Mouse (Mus musculus) central nervous system, embryonic 18 days (tissue): ENCODE results near the gene Pin1. TPM values are rescaled to one million over a fixed set of nuclear protein-coding genes. Genes with fewer than 3 reads are reported as not detected.

Source experiments
- polyA plus RNA-seq: library from polyadenylated mRNA; depleted of rRNA; stranded (reverse); fragments of >200 nt; gene quantifications from 2 replicates; pipeline ENCODE4 v1.2.3, GENCODE M21; 2012; rRNA removed

Pin1 gene
- polyA plus RNA-seq, result 39.1 and 44.7 TPM in 2 replicates

GRCm38 (mm10) chr9:20651602-20652259 is at the start of gene Pin1:
Pin1 (plus strand) TSS chr9:20652095.

GRCm38 (mm10) chr9:20642101-20642895 is 9.6 kb upstream of the Pin1 start, which contains the start of gene Ubl5:
Ubl5 (plus strand) TSS chr9:20642878.

GRCm38 (mm10) chr9:20644360-20645081 is 7.4 kb upstream of the Pin1 start, which contains the start of gene Fbxl12:
Fbxl12 (minus strand) TSS chr9:20644767.

Other genes starting within 250 kb of the Pin1 start
- 13.4 and 13.5 TPM in 2 replicates for gene Zfp26, start 191.9 kb upstream of the Pin1 start, polyA plus RNA-seq
- 25.7 and 26.8 TPM in 2 replicates for gene Zfp426, start 159.3 kb upstream of the Pin1 start, polyA plus RNA-seq
- 46.4 and 48.0 TPM in 2 replicates for gene Zfp266, start 130.7 kb upstream of the Pin1 start, polyA plus RNA-seq
- gene Zfp846, start 70.8 kb upstream of the Pin1 start, polyA plus RNA-seq, result 26.2 and 29.8 TPM in 2 replicates
- 601 and 618 TPM in 2 replicates for gene Ubl5, start 9.2 kb upstream of the Pin1 start, polyA plus RNA-seq
- 27.3 and 28.4 TPM in 2 replicates for gene Fbxl12, start 7.3 kb upstream of the Pin1 start, polyA plus RNA-seq
- gene Olfm2, start 94.3 kb downstream of the Pin1 start, polyA plus RNA-seq, result 181 and 199 TPM in 2 replicates
- 1.6 and 2.8 TPM in 2 replicates for gene Col5a3, start 163.0 kb downstream of the Pin1 start, polyA plus RNA-seq
- gene Rdh8, start 166.4 kb downstream of the Pin1 start, polyA plus RNA-seq, result not detected in 2 replicates
- 49.8 and 50.5 TPM in 2 replicates for gene A230050P20Rik, start 216.5 kb downstream of the Pin1 start, polyA plus RNA-seq
- 17.3 and 17.7 TPM in 2 replicates for gene Angptl6, start 227.6 kb downstream of the Pin1 start, polyA plus RNA-seq
- 75.0 and 76.4 TPM in 2 replicates for gene Ppan, start 236.1 kb downstream of the Pin1 start, polyA plus RNA-seq
- 141 and 143 TPM in 2 replicates for gene Eif3g, start 246.5 kb downstream of the Pin1 start, polyA plus RNA-seq